Mouse (Mus musculus) hindbrain, embryonic 11.5 days (tissue): Measurements from ENCODE around the gene Npas2. TPM values are rescaled to one million over a fixed set of nuclear protein-coding genes. Genes with fewer than 3 reads are reported as not detected.

Source experiments
- ATAC-seq: fragments of 200-750 bp; cut with Nextera tagmentation; 2 replicates; pipeline ENCODE4 v1.8.0; 2017; ENCODE audit warnings: mild to moderate bottlenecking, moderate TSS enrichment, moderate library complexity; ENCODE audit not compliant: low FRiP score
- DNase-seq: peaks from one replicate; pipeline ENCODE4 v3.0.0-alpha.2; 2015; ENCODE audit warnings: low spot score
- H3K27ac ChIP-seq: fragments of 300-500 bp; sonication (generic); 2 replicates; pipeline ENCODE4 v1.5.1; 2014; ENCODE audit warnings: mild to moderate bottlenecking, low read depth, low read length
- H3K27me3 ChIP-seq: fragments of 300-500 bp; sonication (generic); 2 replicates; pipeline ENCODE4 v1.6.1; 2014; ENCODE audit warnings: mild to moderate bottlenecking, low read length, moderate library complexity, mixed read lengths; ENCODE audit not compliant: control insufficient read depth, insufficient read depth
- H3K36me3 ChIP-seq: fragments of 300-500 bp; sonication (generic); 2 replicates; pipeline ENCODE4 v1.6.1; 2014; ENCODE audit warnings: mild to moderate bottlenecking, low read length, moderate library complexity, mixed read lengths; ENCODE audit not compliant: control insufficient read depth, insufficient read depth
- H3K4me1 ChIP-seq: fragments of 300-500 bp; sonication (generic); replicated peaks from 2 replicates; pipeline ENCODE4 v1.6.1; 2014; ENCODE audit warnings: low read length, mixed read lengths; ENCODE audit not compliant: control insufficient read depth, insufficient read depth
- H3K4me2 ChIP-seq: fragments of 300-500 bp; sonication (generic); replicated peaks from 2 replicates; pipeline ENCODE4 v1.6.1; 2014; ENCODE audit warnings: mild to moderate bottlenecking, low read depth, low read length
- H3K4me3 ChIP-seq: fragments of 300-500 bp; sonication (generic); 2 replicates; pipeline ENCODE4 v1.5.1; 2014; ENCODE audit warnings: low read depth, low read length
- H3K9ac ChIP-seq: fragments of 300-500 bp; sonication (generic); 2 replicates; pipeline ENCODE4 v1.6.1; 2014; ENCODE audit warnings: low read depth, low read length
- H3K9me3 ChIP-seq: fragments of 300-500 bp; sonication (generic); 2 replicates; pipeline ENCODE4 v1.6.1; 2016; ENCODE audit warnings: low read length; ENCODE audit not compliant: control insufficient read depth
- WGBS: fragments of 180-500 bp; shearing (Covaris S2); extraction: QIAGEN DNeasy Blood & Tissue Kit; methylation state at CpG from one replicate; pipeline ENCODE4 v1.1.7; 2014; 5-methylcytosine and 5-hydroxymethylcytosine counted together
- polyA plus RNA-seq: library from polyadenylated mRNA; unstranded; fragments of >200 nt; fragmentation: Nextera tagmentation; extraction: Ambion mirVana; gene quantifications from 2 replicates; pipeline ENCODE4 v1.2.1, GENCODE M21; 2014

The Npas2 gene
- polyA plus RNA-seq, 1 experiment from 2014 or later, result 0.12 TPM

DNA sequence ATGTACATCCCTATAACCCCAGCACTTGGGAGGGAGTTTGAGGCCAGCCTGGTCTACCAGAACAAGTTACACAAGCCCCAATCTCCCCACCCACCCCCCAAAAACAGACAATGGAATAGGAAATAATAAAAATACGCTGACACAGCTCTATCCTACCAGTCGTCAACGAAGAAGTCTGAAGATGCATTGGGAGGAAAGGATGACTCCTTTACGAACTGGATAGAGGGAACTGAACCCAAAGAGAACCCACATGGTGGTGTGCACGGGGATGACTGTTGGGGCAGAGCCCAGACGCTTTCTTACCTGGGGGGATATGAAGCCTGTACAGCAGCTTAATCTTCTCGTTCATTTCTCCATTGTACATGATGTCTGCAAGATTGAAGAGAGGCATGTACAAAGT is 182.6 kb downstream of the Npas2 start:
- ATAC-seq (no peak), DNase-seq (no peak)
- Histone ChIP-seq H3K36me3 (peaks cover 5% of the 10 kb centered on the region), H3K4me2 (no peak overlapping the region), H3K9me3 (no peaks in the 10 kb centered on the region), H3K4me1 (no peaks in the 10 kb centered on the region), H3K27ac (no peak overlapping the region), H3K27me3 (no peaks in the 10 kb centered on the region), H3K4me3 (no peak overlapping the region), H3K9ac (no peak overlapping the region)
- WGBS, result 91% methylated on average over 7 of the region's 7 CpGs

DNA sequence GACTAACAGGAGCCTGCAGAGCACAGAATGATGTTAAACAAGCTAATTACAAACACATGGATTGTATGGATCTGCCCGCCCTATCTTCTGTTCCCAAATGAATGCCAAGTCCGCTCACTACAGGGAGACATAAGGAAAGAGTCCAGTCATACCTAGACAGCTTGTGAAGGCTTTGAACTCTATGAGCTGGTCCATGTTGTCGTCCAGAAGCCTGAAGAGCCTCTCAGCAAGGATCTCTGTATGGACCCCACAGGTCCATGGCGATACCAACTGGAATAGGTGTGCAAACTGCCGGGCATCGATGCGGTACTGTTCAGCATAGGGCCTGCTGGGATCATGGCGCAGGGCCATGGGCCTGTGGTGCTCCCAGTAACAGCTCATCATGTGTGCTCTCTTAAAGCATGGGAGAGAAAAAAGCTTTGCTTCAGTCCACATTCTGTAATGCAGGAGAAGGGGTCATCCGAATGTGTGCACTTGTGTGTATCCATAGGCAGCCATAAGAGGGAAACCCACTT is 183.3 kb downstream of the Npas2 start:
- DNase-seq (no peak), ATAC-seq (no peak)
- Histone ChIP-seq H3K27me3 (no peaks in the 10 kb centered on the region), H3K9ac (no peak overlapping the region), H3K4me3 (no peak overlapping the region), H3K36me3 (no peaks in the 10 kb centered on the region; the same call in 1 of the 2 replicates), H3K27ac (no peak overlapping the region), H3K9me3 (no peaks in the 10 kb centered on the region), H3K4me1 (no peaks in the 10 kb centered on the region), H3K4me2 (no peak overlapping the region)
- 95% methylated on average over 9 of the region's 9 CpGs for WGBS

DNA sequence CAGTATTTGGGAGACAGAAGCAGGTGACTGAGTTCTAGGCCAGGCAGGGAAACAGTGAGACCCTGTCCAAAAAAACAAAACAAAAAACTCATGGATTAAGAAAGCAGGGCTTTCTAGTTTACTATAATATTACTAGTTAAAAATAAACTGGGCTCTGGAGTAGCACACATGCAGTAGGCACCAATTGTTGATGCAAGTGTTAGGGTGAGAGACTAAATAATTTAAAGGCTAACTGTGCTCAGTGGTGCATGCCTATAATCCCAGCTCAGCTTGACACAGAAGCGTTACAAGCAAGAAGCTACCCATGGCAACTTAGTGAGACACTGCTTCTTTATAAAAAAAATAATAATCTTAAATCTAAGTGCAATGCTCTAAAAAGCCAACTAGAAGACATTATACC is 185.0 kb downstream of the Npas2 start:
- no peak for ATAC-seq
- Histone ChIP-seq H3K27me3 (no peaks in the 10 kb centered on the region), H3K9me3 (no peaks in the 10 kb centered on the region), H3K9ac (no peak overlapping the region), H3K4me1 (no peaks in the 10 kb centered on the region), H3K27ac (no peak overlapping the region), H3K4me2 (no peak overlapping the region), H3K4me3 (no peak overlapping the region), H3K36me3 (no peaks in the 10 kb centered on the region)
- WGBS, result 77% methylated on average over 1 of the region's 1 CpGs
- DNase-seq, result no peak

DNA sequence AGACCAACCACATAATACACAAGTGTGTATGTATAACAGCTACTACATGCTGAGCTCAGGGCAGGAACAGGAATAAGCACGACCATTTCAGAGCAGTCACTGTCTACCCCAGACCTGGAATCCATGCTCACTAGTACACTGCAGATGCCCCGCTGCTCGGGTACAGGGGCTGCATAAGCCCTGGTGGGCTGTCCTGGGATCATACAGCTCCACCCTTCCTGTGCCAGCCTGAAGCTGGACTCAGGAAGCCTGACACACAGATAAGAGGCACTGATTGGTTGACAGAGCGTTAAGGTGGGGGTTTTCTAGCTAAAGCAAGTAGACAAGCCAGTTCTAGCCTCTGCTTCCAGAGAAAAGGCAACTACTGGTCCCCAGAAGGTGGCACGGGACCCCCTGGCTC is 185.5 kb downstream of the Npas2 start:
- ATAC-seq, result no peak
- WGBS, result 69% methylated on average over 5 of the region's 5 CpGs

DNA sequence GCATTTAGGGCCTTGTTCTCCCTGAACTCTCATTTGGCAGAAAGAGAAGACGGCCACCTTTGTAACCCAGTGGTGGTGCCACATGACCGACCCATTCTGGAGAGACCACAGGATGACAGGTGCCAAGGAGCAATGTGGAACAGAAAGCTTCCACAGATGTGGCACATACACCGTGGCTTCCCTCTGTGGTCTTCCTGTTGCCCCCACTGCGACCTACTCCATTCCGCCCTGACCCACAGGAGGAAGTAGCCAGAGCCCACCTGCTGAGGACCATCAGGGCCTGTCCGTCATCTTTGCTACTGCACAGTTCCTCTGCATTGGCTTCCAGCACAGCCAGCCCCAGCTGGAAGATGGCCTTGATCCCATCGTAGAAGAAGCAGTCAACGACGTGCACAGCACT is 187.5 kb downstream of the Npas2 start:
- Histone ChIP-seq H3K27ac (no peak overlapping the region), H3K4me3 (no peak overlapping the region), H3K27me3 (no peaks in the 10 kb centered on the region), H3K9me3 (no peaks in the 10 kb centered on the region), H3K9ac (no peak overlapping the region), H3K4me1 (no peaks in the 10 kb centered on the region), H3K36me3 (no peaks in the 10 kb centered on the region), H3K4me2 (no peak overlapping the region)
- ATAC-seq (no peak), DNase-seq (no peak)
- 70% methylated on average over 9 of the region's 9 CpGs for WGBS

More for the DNA sequence above, 185.5 kb downstream of the Npas2 start:
- Histone ChIP-seq H3K4me1 (no peaks in the 10 kb centered on the region), H3K9me3 (no peaks in the 10 kb centered on the region), H3K9ac (no peak overlapping the region), H3K27ac (no peak overlapping the region), H3K4me2 (no peak overlapping the region), H3K4me3 (no peak overlapping the region), H3K36me3 (no peaks in the 10 kb centered on the region), H3K27me3 (no peaks in the 10 kb centered on the region)
- no peak for DNase-seq

GRCm38 (mm10) chr1:39384914-39385313 is 191.4 kb downstream of the Npas2 start:
- ATAC-seq (no peak), DNase-seq (no peak)
- no peak overlapping the region for H3K4me3 ChIP-seq
- H3K9ac ChIP-seq, result no peak overlapping the region
- H3K27ac ChIP-seq, result no peak overlapping the region
- H3K9me3 ChIP-seq, result no peaks in the 10 kb centered on the region
- 86% methylated on average over 9 of the region's 9 CpGs for WGBS
- no peaks in the 10 kb centered on the region for H3K27me3 ChIP-seq
- no peaks in the 10 kb centered on the region for H3K4me1 ChIP-seq
- no peak overlapping the region for H3K4me2 ChIP-seq
- no peaks in the 10 kb centered on the region for H3K36me3 ChIP-seq

- WGBS, result 91% methylated on average over 3 of the region's 3 CpGs
- Histone ChIP-seq H3K27ac (no peak overlapping the region), H3K4me3 (no peak overlapping the region), H3K36me3 (no peaks in the 10 kb centered on the region), H3K4me1 (no peaks in the 10 kb centered on the region), H3K9ac (no peak overlapping the region), H3K4me2 (no peak overlapping the region), H3K9me3 (no peaks in the 10 kb centered on the region), H3K27me3 (no peaks in the 10 kb centered on the region)
- ATAC-seq (no peak), DNase-seq (no peak)
Observed at GRCm38 (mm10) chr1:39386456-39386855, 192.9 kb downstream of the Npas2 start.

GRCm38 (mm10) chr1:39387497-39387896 is 194.0 kb downstream of the Npas2 start:
- Histone ChIP-seq H3K4me2 (no peak overlapping the region), H3K27me3 (no peaks in the 10 kb centered on the region), H3K4me3 (no peak overlapping the region), H3K9me3 (no peaks in the 10 kb centered on the region), H3K4me1 (no peaks in the 10 kb centered on the region), H3K36me3 (no peaks in the 10 kb centered on the region), H3K9ac (no peak overlapping the region), H3K27ac (no peak overlapping the region)
- ATAC-seq, result no peak
- no peak for DNase-seq
- 89% methylated on average over 4 of the region's 4 CpGs for WGBS

- Histone ChIP-seq H3K4me2 (no peak overlapping the region), H3K9ac (no peak overlapping the region), H3K36me3 (no peaks in the 10 kb centered on the region), H3K9me3 (no peaks in the 10 kb centered on the region), H3K4me3 (no peak overlapping the region), H3K4me1 (no peaks in the 10 kb centered on the region), H3K27me3 (no peaks in the 10 kb centered on the region), H3K27ac (no peak overlapping the region)
- 91% methylated on average over 2 of the region's 2 CpGs for WGBS
- ATAC-seq (no peak), DNase-seq (no peak)
Observed at GRCm38 (mm10) chr1:39388163-39388562, 194.6 kb downstream of the Npas2 start.
